Mouse (Mus musculus) right cerebral cortex, adult 2 months (tissue): ENCODE results near the gene Atp4b.
"Not testable (repeated sequence)": the region's sequence is repeated elsewhere in the genome, so short reads cannot be mapped to it uniquely, and the experiment has no call there.

ENCODE experiments used
- DNase-seq, 2 experiments: peaks; one replicate each; pipeline ENCODE4 v3.0.0; 2021 to 2022; ENCODE audit warnings: low spot score in 2 of 2

Atp4b gene

GRCm38 (mm10) chr8:13382999-13383398 is 13.6 kb downstream of the Atp4b start:
- DNase-seq = no peak

GRCm38 (mm10) chr8:13382536-13382935 is 14.1 kb downstream of the Atp4b start:
- DNase-seq = no peak

- DNase-seq = no peak
These were observed 15.0 kb downstream of the Atp4b start for GRCm38 (mm10) chr8:13381630-13382029.

- no peak for DNase-seq
These were observed 23.4 kb downstream of the Atp4b start for GRCm38 (mm10) chr8:13373151-13373662.

- no peak for DNase-seq
These were observed 34.8 kb downstream of the Atp4b start for GRCm38 (mm10) chr8:13361865-13362264.

- DNase-seq = no peak
These were observed 36.4 kb downstream of the Atp4b start for GRCm38 (mm10) chr8:13360213-13360612.

- no peak for DNase-seq
These were observed 39.9 kb downstream of the Atp4b start for GRCm38 (mm10) chr8:13356681-13357080.

GRCm38 (mm10) chr8:13356221-13356620 is 40.4 kb downstream of the Atp4b start:
- no peak for DNase-seq

GRCm38 (mm10) chr8:13353883-13354282 is 42.7 kb downstream of the Atp4b start:
- DNase-seq = no peak

- no peak for DNase-seq
These were observed 43.3 kb downstream of the Atp4b start for GRCm38 (mm10) chr8:13353155-13353833.

GRCm38 (mm10) chr8:13352601-13353000 is 44.0 kb downstream of the Atp4b start:
- DNase-seq = peak in 1 of 2 experiments; percentile 31

GRCm38 (mm10) chr8:13351593-13351992 is 45.0 kb downstream of the Atp4b start:
- no peak for DNase-seq

- no peak for DNase-seq
These were observed 46.6 kb downstream of the Atp4b start for GRCm38 (mm10) chr8:13350052-13350451.

GRCm38 (mm10) chr8:13343134-13343533 is 53.5 kb downstream of the Atp4b start:
- no peak for DNase-seq

GRCm38 (mm10) chr8:13342340-13342739 is 54.3 kb downstream of the Atp4b start:
- no peak for DNase-seq

- DNase-seq = no peak
These were observed 56.0 kb downstream of the Atp4b start for GRCm38 (mm10) chr8:13340650-13341049.

- DNase-seq = no peak
These were observed 57.0 kb downstream of the Atp4b start for GRCm38 (mm10) chr8:13339646-13339990.

GRCm38 (mm10) chr8:13338901-13339645 is 57.6 kb downstream of the Atp4b start:
- DNase-seq = no peak

- peak; percentile 72 to 73 for DNase-seq
These were observed 58.3 kb downstream of the Atp4b start, which contains the start of gene Tfdp1 for GRCm38 (mm10) chr8:13338255-13338860. Gene Tfdp1, plus strand, starts transcription at chr8:13338751.

GRCm38 (mm10) chr8:13337678-13338077 is 58.9 kb downstream of the Atp4b start:
- DNase-seq = no peak

GRCm38 (mm10) chr8:13337245-13337644 is 59.4 kb downstream of the Atp4b start:
- DNase-seq = not testable (repeated sequence)
